Mouse (Mus musculus): ENCODE measurements around the gene Yif1a. TPM values are rescaled to one million over a fixed set of nuclear protein-coding genes. Genes with fewer than 3 reads are reported as not detected.

The Yif1a gene
- polyA plus RNA-seq, 1 experiment from 2014 or later: 72.6 TPM

DNA sequence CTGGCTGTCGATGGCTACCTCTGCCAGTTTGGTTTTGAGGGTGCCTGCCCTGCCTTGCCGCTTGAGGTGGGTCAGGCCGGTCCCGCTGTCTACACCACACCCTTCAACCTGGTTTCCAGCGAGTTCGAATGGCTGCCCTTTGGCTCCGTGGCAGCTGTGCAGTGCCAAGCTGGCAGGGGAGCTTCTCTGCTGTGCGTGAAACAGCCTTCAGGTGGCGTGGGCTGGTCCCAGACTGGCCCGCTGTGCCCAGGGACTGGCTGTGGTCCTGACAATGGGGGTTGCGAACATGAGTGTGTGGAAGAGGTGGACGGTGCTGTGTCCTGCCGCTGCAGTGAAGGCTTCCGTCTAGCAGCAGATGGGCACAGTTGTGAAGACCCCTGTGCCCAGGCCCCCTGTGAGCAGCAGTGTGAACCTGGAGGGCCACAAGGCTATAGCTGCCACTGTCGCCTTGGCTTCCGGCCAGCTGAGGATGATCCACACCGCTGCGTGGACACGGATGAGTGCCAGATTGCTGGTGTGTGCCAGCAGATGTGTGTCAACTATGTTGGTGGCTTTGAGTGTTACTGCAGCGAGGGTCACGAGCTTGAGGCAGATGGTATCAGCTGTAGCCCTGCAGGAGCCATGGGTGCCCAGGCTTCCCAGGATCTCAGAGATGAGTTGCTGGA lies 19.6 kb upstream of the Yif1a start:
- peak overlapping the region; percentile 64 for H3K4me2 ChIP-seq (replicated peaks)
- H3K4me1 ChIP-seq (replicated peaks; ENCODE audit: control insufficient read depth, insufficient read depth, low read length): peaks cover 22% of the 10 kb centered on the region
- H3K27me3 ChIP-seq (ENCODE audit: control insufficient read depth, insufficient read depth, low read length): peaks cover 21% of the 10 kb centered on the region; the same call in 1 of the 2 replicates
- DNase-seq (ENCODE audit: low spot score) (no peak), ATAC-seq (ENCODE audit: low FRiP score) (no peak)
- H3K36me3 ChIP-seq (replicated peaks; ENCODE audit: control insufficient read depth, insufficient read depth): no peaks in the 10 kb centered on the region
- no peak overlapping the region for H3K27ac ChIP-seq
- peak overlapping the region; percentile 52 for H3K9ac ChIP-seq
- peak overlapping the region; percentile 31 for H3K4me3 ChIP-seq (replicated peaks; ENCODE audit: low read length)
- 31% methylated on average over 21 of the region's 21 CpGs for WGBS
- H3K9me3 ChIP-seq (ENCODE audit: control insufficient read depth, low read length): no peaks in the 10 kb centered on the region

DNA sequence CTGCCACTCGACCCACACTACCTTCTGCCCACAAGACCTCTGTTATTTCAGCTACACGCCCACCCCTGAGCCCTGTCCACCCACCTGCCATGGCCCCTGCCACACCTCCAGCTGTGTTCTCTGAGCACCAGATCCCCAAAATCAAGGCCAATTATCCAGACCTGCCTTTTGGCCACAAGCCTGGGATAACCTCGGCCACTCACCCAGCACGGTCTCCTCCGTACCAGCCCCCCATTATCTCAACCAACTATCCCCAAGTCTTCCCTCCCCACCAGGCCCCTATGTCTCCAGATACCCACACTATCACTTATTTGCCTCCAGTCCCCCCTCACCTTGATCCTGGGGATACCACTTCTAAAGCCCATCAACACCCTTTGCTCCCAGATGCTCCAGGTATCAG lies 18.9 kb upstream of the Yif1a start:
- H3K4me3 ChIP-seq (replicated peaks; ENCODE audit: low read length): no peak overlapping the region
- H3K9ac ChIP-seq: no peak overlapping the region
- no peaks in the 10 kb centered on the region for H3K9me3 ChIP-seq (ENCODE audit: control insufficient read depth, low read length)
- ATAC-seq (ENCODE audit: low FRiP score) (no peak), DNase-seq (ENCODE audit: low spot score) (no peak)
- H3K36me3 ChIP-seq (replicated peaks; ENCODE audit: control insufficient read depth, insufficient read depth): no peaks in the 10 kb centered on the region
- H3K27me3 ChIP-seq (ENCODE audit: control insufficient read depth, insufficient read depth, low read length): peaks cover 21% of the 10 kb centered on the region; the same call in 1 of the 2 replicates
- WGBS: 93% methylated on average over 5 of the region's 5 CpGs
- H3K4me2 ChIP-seq (replicated peaks): peak overlapping the region; percentile 64
- no peak overlapping the region for H3K27ac ChIP-seq
- peaks cover 22% of the 10 kb centered on the region for H3K4me1 ChIP-seq (replicated peaks; ENCODE audit: control insufficient read depth, insufficient read depth, low read length)

DNA sequence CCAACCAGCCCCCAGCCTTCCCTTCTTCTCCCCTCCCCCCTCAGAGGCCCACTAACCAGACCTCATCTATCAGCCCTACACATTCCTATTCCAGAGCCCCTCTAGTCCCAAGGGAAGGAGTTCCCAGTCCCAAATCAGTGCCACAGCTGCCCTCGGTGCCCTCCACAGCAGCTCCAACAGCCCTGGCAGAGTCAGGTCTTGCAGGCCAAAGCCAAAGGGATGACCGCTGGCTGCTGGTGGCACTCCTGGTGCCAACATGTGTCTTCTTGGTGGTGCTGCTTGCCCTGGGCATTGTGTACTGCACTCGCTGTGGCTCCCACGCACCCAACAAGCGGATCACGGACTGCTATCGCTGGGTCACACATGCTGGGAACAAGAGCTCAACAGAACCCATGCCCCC lies 18.4 kb upstream of the Yif1a start:
- no peak for DNase-seq (ENCODE audit: low spot score)
- Histone ChIP-seq H3K9me3 (ENCODE audit: control insufficient read depth, low read length) (no peaks in the 10 kb centered on the region), H3K4me2 (replicated peaks) (peak overlapping the region; percentile 64; the same call in 1 of the 2 replicates), H3K27ac (no peak overlapping the region), H3K36me3 (replicated peaks; ENCODE audit: control insufficient read depth, insufficient read depth) (no peaks in the 10 kb centered on the region), H3K4me3 (replicated peaks; ENCODE audit: low read length) (peak overlapping the region; percentile 7; the same call in 1 of the 2 replicates), H3K4me1 (replicated peaks; ENCODE audit: control insufficient read depth, insufficient read depth, low read length) (peaks cover 22% of the 10 kb centered on the region), H3K27me3 (ENCODE audit: control insufficient read depth, insufficient read depth, low read length) (peaks cover 21% of the 10 kb centered on the region; the same call in 1 of the 2 replicates), H3K9ac (no peak overlapping the region)
- ATAC-seq (ENCODE audit: low FRiP score): no peak
- WGBS: 82% methylated on average over 7 of the region's 7 CpGs

GRCm38 (mm10) chr19:5071077-5071476 lies 17.3 kb upstream of the Yif1a start:
- Histone ChIP-seq H3K9me3 (ENCODE audit: control insufficient read depth, low read length) (no peaks in the 10 kb centered on the region), H3K27me3 (ENCODE audit: control insufficient read depth, insufficient read depth, low read length) (peaks cover 21% of the 10 kb centered on the region; the same call in 1 of the 2 replicates), H3K4me3 (replicated peaks; ENCODE audit: low read length) (peak overlapping the region; percentile 40), H3K27ac (no peak overlapping the region), H3K36me3 (replicated peaks; ENCODE audit: control insufficient read depth, insufficient read depth) (no peaks in the 10 kb centered on the region), H3K4me1 (replicated peaks; ENCODE audit: control insufficient read depth, insufficient read depth, low read length) (peaks cover 22% of the 10 kb centered on the region), H3K9ac (peak overlapping the region; percentile 47), H3K4me2 (replicated peaks) (peak overlapping the region; percentile 59)
- DNase-seq (ENCODE audit: low spot score) (no peak), ATAC-seq (ENCODE audit: low FRiP score) (no peak)
- whole genome bisulfite sequencing: 13% methylated on average over 11 of the region's 11 CpGs

- H3K27ac ChIP-seq: peak overlapping the region; percentile 46; the same call in 1 of the 2 replicates
- peaks cover 20% of the 10 kb centered on the region; the same call in 1 of the 2 replicates for H3K27me3 ChIP-seq (ENCODE audit: control insufficient read depth, insufficient read depth, low read length)
- peaks cover 22% of the 10 kb centered on the region for H3K4me1 ChIP-seq (replicated peaks; ENCODE audit: control insufficient read depth, insufficient read depth, low read length)
- H3K4me2 ChIP-seq (replicated peaks): peak overlapping the region; percentile 59
- under 1% methylated on average over 40 of the region's 40 CpGs for WGBS
- H3K9me3 ChIP-seq (ENCODE audit: control insufficient read depth, low read length): no peaks in the 10 kb centered on the region
- H3K4me3 ChIP-seq (replicated peaks; ENCODE audit: low read length): peak overlapping the region; percentile 40
- DNase-seq (ENCODE audit: low spot score) (peak; percentile 70), ATAC-seq (ENCODE audit: low FRiP score) (peak; percentile 73)
- no peaks in the 10 kb centered on the region for H3K36me3 ChIP-seq (replicated peaks; ENCODE audit: control insufficient read depth, insufficient read depth)
- H3K9ac ChIP-seq: peak overlapping the region; percentile 47
Measured at GRCm38 (mm10) chr19:5071545-5072369, 16.6 kb upstream of the Yif1a start.

- Histone ChIP-seq H3K27ac (no peak overlapping the region), H3K36me3 (replicated peaks; ENCODE audit: control insufficient read depth, insufficient read depth) (no peaks in the 10 kb centered on the region), H3K4me3 (replicated peaks; ENCODE audit: low read length) (peak overlapping the region; percentile 40), H3K4me2 (replicated peaks) (peak overlapping the region; percentile 59), H3K9me3 (ENCODE audit: control insufficient read depth, low read length) (no peaks in the 10 kb centered on the region), H3K27me3 (ENCODE audit: control insufficient read depth, insufficient read depth, low read length) (peaks cover 13% of the 10 kb centered on the region; the same call in 1 of the 2 replicates), H3K9ac (peak overlapping the region; percentile 47), H3K4me1 (replicated peaks; ENCODE audit: control insufficient read depth, insufficient read depth, low read length) (peaks cover 17% of the 10 kb centered on the region)
- ATAC-seq (ENCODE audit: low FRiP score): no peak; the same call in 1 of the 2 replicates
- WGBS: 3% methylated on average over 20 of the region's 20 CpGs
- no peak for DNase-seq (ENCODE audit: low spot score)
Measured at GRCm38 (mm10) chr19:5072389-5073019, 15.8 kb upstream of the Yif1a start.

- DNase-seq (ENCODE audit: low spot score): peak; percentile 77
- 2% methylated on average over 15 of the region's 15 CpGs for WGBS
Measured at GRCm38 (mm10) chr19:5073028-5073427, 15.3 kb upstream of the Yif1a start.

GRCm38 (mm10) chr19:5073518-5073917 lies 14.8 kb upstream of the Yif1a start:
- Histone ChIP-seq H3K4me2 (replicated peaks) (no peak overlapping the region), H3K9me3 (ENCODE audit: control insufficient read depth, low read length) (no peaks in the 10 kb centered on the region), H3K27me3 (ENCODE audit: control insufficient read depth, insufficient read depth, low read length) (peaks cover 7% of the 10 kb centered on the region; the same call in 1 of the 2 replicates), H3K36me3 (replicated peaks; ENCODE audit: control insufficient read depth, insufficient read depth) (no peaks in the 10 kb centered on the region), H3K4me1 (replicated peaks; ENCODE audit: control insufficient read depth, insufficient read depth, low read length) (peaks cover 8% of the 10 kb centered on the region), H3K4me3 (replicated peaks; ENCODE audit: low read length) (no peak overlapping the region), H3K9ac (no peak overlapping the region), H3K27ac (no peak overlapping the region)
- no peak for DNase-seq (ENCODE audit: low spot score)
- WGBS: 47% methylated on average over 5 of the region's 5 CpGs
- ATAC-seq (ENCODE audit: low FRiP score): no peak

More at GRCm38 (mm10) chr19:5073028-5073427, 15.3 kb upstream of the Yif1a start:
- no peaks in the 10 kb centered on the region for H3K9me3 ChIP-seq (ENCODE audit: control insufficient read depth, low read length)
- H3K27ac ChIP-seq: no peak overlapping the region
- no peak for ATAC-seq (ENCODE audit: low FRiP score)
- H3K4me2 ChIP-seq (replicated peaks): peak overlapping the region; percentile 59
- peaks cover 12% of the 10 kb centered on the region; the same call in 1 of the 2 replicates for H3K27me3 ChIP-seq (ENCODE audit: control insufficient read depth, insufficient read depth, low read length)
- 0 out of 2 replicates have a peak overlapping the region, but pooled peaks have one; percentile 40 for H3K4me3 ChIP-seq (replicated peaks; ENCODE audit: low read length)
- H3K4me1 ChIP-seq (replicated peaks; ENCODE audit: control insufficient read depth, insufficient read depth, low read length): peaks cover 13% of the 10 kb centered on the region
- no peak overlapping the region for H3K9ac ChIP-seq
- H3K36me3 ChIP-seq (replicated peaks; ENCODE audit: control insufficient read depth, insufficient read depth): no peaks in the 10 kb centered on the region

- ATAC-seq (ENCODE audit: low FRiP score): no peak
- H3K4me2 ChIP-seq (replicated peaks): no peak overlapping the region
- WGBS: 97% methylated on average over 1 of the region's 1 CpGs
Measured at GRCm38 (mm10) chr19:5079279-5079678, 9.1 kb upstream of the Yif1a start.

More at GRCm38 (mm10) chr19:5079279-5079678, 9.1 kb upstream of the Yif1a start:
- Histone ChIP-seq H3K27ac (no peak overlapping the region), H3K36me3 (replicated peaks; ENCODE audit: control insufficient read depth, insufficient read depth) (no peaks in the 10 kb centered on the region; the same call in 1 of the 2 replicates), H3K9ac (no peak overlapping the region), H3K27me3 (ENCODE audit: control insufficient read depth, insufficient read depth, low read length) (peaks cover 37% of the 10 kb centered on the region), H3K9me3 (ENCODE audit: control insufficient read depth, low read length) (no peaks in the 10 kb centered on the region), H3K4me1 (replicated peaks; ENCODE audit: control insufficient read depth, insufficient read depth, low read length) (no peaks in the 10 kb centered on the region), H3K4me3 (replicated peaks; ENCODE audit: low read length) (no peak overlapping the region)
- DNase-seq (ENCODE audit: low spot score): no peak

Measured in hindbrain, embryonic 14.5 days (tissue).